Mouse (Mus musculus): ENCODE results near the gene Porcn. TPM values are rescaled to one million over a fixed set of nuclear protein-coding genes. Genes with fewer than 3 reads are reported as not detected.
A peak's percentile ranks its signal among the peaks of the same experiment; 100 is the strongest.

Porcn gene
- polyA plus RNA-seq, 1 experiment = 250 TPM

GRCm38 (mm10) chrX:8238804-8239395 lies 32.6 kb upstream of the Porcn start:
- Histone ChIP-seq H3K4me1 (ENCODE audit: control insufficient read depth, insufficient read depth, low read length) (no peaks in the 10 kb centered on the region), H3K27ac (ENCODE audit: insufficient read depth, low read length) (no peak overlapping the region), H3K27me3 (ENCODE audit: control insufficient read depth, insufficient read depth, low read length) (no peaks in the 10 kb centered on the region), H3K4me3 (replicated peaks; ENCODE audit: insufficient read depth, low read depth, low read length) (no peak overlapping the region)
- DNase-seq = no peak
- no peak for TF ChIP-seq POLR2A (IDR thresholded peaks at IDR 0.05; ENCODE audit: borderline replicate concordance, insufficient read depth, low read length)
- TF ChIP-seq CTCF (IDR thresholded peaks at IDR 0.05; ENCODE audit: borderline replicate concordance, insufficient read depth, low read depth, low read length) = no peak
- WGBS = 71% methylated on average over 13 of the region's 13 CpGs

GRCm38 (mm10) chrX:8236704-8237103 lies 30.4 kb upstream of the Porcn start:
- WGBS = 75% methylated on average over 2 of the region's 2 CpGs
- no peak for DNase-seq
- Histone ChIP-seq H3K4me3 (replicated peaks; ENCODE audit: insufficient read depth, low read depth, low read length) (no peak overlapping the region), H3K27ac (ENCODE audit: insufficient read depth, low read length) (no peak overlapping the region), H3K27me3 (ENCODE audit: control insufficient read depth, insufficient read depth, low read length) (no peaks in the 10 kb centered on the region), H3K4me1 (ENCODE audit: control insufficient read depth, insufficient read depth, low read length) (no peaks in the 10 kb centered on the region)
- TF ChIP-seq CTCF (IDR thresholded peaks at IDR 0.05; ENCODE audit: borderline replicate concordance, insufficient read depth, low read depth, low read length) = no peak
- no peak for TF ChIP-seq POLR2A (IDR thresholded peaks at IDR 0.05; ENCODE audit: borderline replicate concordance, insufficient read depth, low read length)

GRCm38 (mm10) chrX:8233602-8234001 lies 27.3 kb upstream of the Porcn start:
- 80% methylated on average over 3 of the region's 3 CpGs for WGBS
- TF ChIP-seq POLR2A (IDR thresholded peaks at IDR 0.05; ENCODE audit: borderline replicate concordance, insufficient read depth, low read length) (no peak), CTCF (IDR thresholded peaks at IDR 0.05; ENCODE audit: borderline replicate concordance, insufficient read depth, low read depth, low read length) (no peak)
- Histone ChIP-seq H3K27me3 (ENCODE audit: control insufficient read depth, insufficient read depth, low read length) (no peaks in the 10 kb centered on the region), H3K4me3 (replicated peaks; ENCODE audit: insufficient read depth, low read depth, low read length) (no peak overlapping the region), H3K27ac (ENCODE audit: insufficient read depth, low read length) (no peak overlapping the region), H3K4me1 (ENCODE audit: control insufficient read depth, insufficient read depth, low read length) (no peaks in the 10 kb centered on the region)
- DNase-seq = no peak

GRCm38 (mm10) chrX:8230272-8230671 lies 23.9 kb upstream of the Porcn start:
- WGBS = 93% methylated on average over 4 of the region's 4 CpGs
- 0 out of 2 replicates have a peak, but pooled peaks cover 4% of the 10 kb centered on the region for H3K4me1 ChIP-seq (ENCODE audit: control insufficient read depth, insufficient read depth, low read length)
- DNase-seq = no peak
- no peak overlapping the region for H3K27ac ChIP-seq (ENCODE audit: insufficient read depth, low read length)
- TF ChIP-seq CTCF (IDR thresholded peaks at IDR 0.05; ENCODE audit: borderline replicate concordance, insufficient read depth, low read depth, low read length) = no peak
- no peak for TF ChIP-seq POLR2A (IDR thresholded peaks at IDR 0.05; ENCODE audit: borderline replicate concordance, insufficient read depth, low read length)
- H3K4me3 ChIP-seq (replicated peaks; ENCODE audit: insufficient read depth, low read depth, low read length) = no peak overlapping the region
- no peaks in the 10 kb centered on the region for H3K27me3 ChIP-seq (ENCODE audit: control insufficient read depth, insufficient read depth, low read length)

GRCm38 (mm10) chrX:8223473-8223872 lies 17.1 kb upstream of the Porcn start:
- TF ChIP-seq POLR2A (IDR thresholded peaks at IDR 0.05; ENCODE audit: borderline replicate concordance, insufficient read depth, low read length) (no peak), CTCF (IDR thresholded peaks at IDR 0.05; ENCODE audit: borderline replicate concordance, insufficient read depth, low read depth, low read length) (no peak)
- WGBS = 80% methylated on average over 7 of the region's 7 CpGs
- no peak for DNase-seq
- Histone ChIP-seq H3K27me3 (ENCODE audit: control insufficient read depth, insufficient read depth, low read length) (no peaks in the 10 kb centered on the region), H3K27ac (ENCODE audit: insufficient read depth, low read length) (peak overlapping the region; percentile 98), H3K4me3 (replicated peaks; ENCODE audit: insufficient read depth, low read depth, low read length) (no peak overlapping the region), H3K4me1 (ENCODE audit: control insufficient read depth, insufficient read depth, low read length) (peaks cover 16% of the 10 kb centered on the region)

- TF ChIP-seq CTCF (IDR thresholded peaks at IDR 0.05; ENCODE audit: borderline replicate concordance, insufficient read depth, low read depth, low read length) = no peak
- TF ChIP-seq POLR2A (IDR thresholded peaks at IDR 0.05; ENCODE audit: borderline replicate concordance, insufficient read depth, low read length) = no peak
- Histone ChIP-seq H3K4me3 (replicated peaks; ENCODE audit: insufficient read depth, low read depth, low read length) (no peak overlapping the region), H3K4me1 (ENCODE audit: control insufficient read depth, insufficient read depth, low read length) (peaks cover 16% of the 10 kb centered on the region), H3K27me3 (ENCODE audit: control insufficient read depth, insufficient read depth, low read length) (no peaks in the 10 kb centered on the region), H3K27ac (ENCODE audit: insufficient read depth, low read length) (peak overlapping the region; percentile 98)
- peak; percentile 54 to 61 for DNase-seq
- WGBS = 12% methylated on average over 7 of the region's 7 CpGs
Observed at GRCm38 (mm10) chrX:8222678-8223421, 16.5 kb upstream of the Porcn start.

GRCm38 (mm10) chrX:8222296-8222677 lies 16.0 kb upstream of the Porcn start:
- TF ChIP-seq CTCF (IDR thresholded peaks at IDR 0.05; ENCODE audit: borderline replicate concordance, insufficient read depth, low read depth, low read length) (no peak), POLR2A (IDR thresholded peaks at IDR 0.05; ENCODE audit: borderline replicate concordance, insufficient read depth, low read length) (no peak)
- Histone ChIP-seq H3K27ac (ENCODE audit: insufficient read depth, low read length) (peak overlapping the region; percentile 98), H3K4me1 (ENCODE audit: control insufficient read depth, insufficient read depth, low read length) (peaks cover 16% of the 10 kb centered on the region), H3K4me3 (replicated peaks; ENCODE audit: insufficient read depth, low read depth, low read length) (no peak overlapping the region), H3K27me3 (ENCODE audit: control insufficient read depth, insufficient read depth, low read length) (no peaks in the 10 kb centered on the region)
- DNase-seq = peak; percentile 64 to 78
- 28% methylated on average over 3 of the region's 3 CpGs for WGBS

- WGBS = 60% methylated on average over 8 of the region's 8 CpGs
- TF ChIP-seq POLR2A (IDR thresholded peaks at IDR 0.05; ENCODE audit: borderline replicate concordance, insufficient read depth, low read length) = no peak
- TF ChIP-seq CTCF (IDR thresholded peaks at IDR 0.05; ENCODE audit: borderline replicate concordance, insufficient read depth, low read depth, low read length) = no peak
- peaks cover 12% of the 10 kb centered on the region for H3K4me1 ChIP-seq (ENCODE audit: control insufficient read depth, insufficient read depth, low read length)
- no peaks in the 10 kb centered on the region for H3K27me3 ChIP-seq (ENCODE audit: control insufficient read depth, insufficient read depth, low read length)
- no peak overlapping the region for H3K27ac ChIP-seq (ENCODE audit: insufficient read depth, low read length)
- DNase-seq = no peak
- H3K4me3 ChIP-seq (replicated peaks; ENCODE audit: insufficient read depth, low read depth, low read length) = no peak overlapping the region
Observed at GRCm38 (mm10) chrX:8219651-8220050, 13.3 kb upstream of the Porcn start.
